25 mouse cellular contexts compared by ENCODE assay signal in the genomic region with DNA sequence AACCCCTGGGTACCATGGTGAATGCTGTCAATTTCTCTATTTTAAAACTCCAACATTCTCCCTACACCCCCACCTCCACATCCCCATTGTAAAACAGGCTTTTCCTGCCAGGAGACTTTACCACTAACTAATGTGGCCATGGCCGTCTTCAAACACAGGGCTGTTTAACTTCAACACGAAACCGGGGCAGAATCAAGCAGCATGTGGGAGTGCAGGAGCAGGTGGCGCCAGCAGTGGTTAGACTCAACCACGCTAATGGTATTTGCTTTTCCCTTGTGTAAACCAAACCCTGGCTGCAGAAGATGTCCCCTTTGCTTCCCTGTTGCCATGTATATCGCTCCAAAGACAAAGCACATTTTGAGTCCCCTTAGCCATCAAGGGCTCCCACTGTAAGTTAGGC.
DNase-seq lines count a peak whose midpoint lies in the region; ATAC-seq and TF ChIP-seq lines count a peak whose summit lies in the region.
"Had no signal": no experiment of that assay in that cellular context is flagged by ENCODE, and none has a peak within 500 bp of the region (broad histone marks: within the 10 kb centered on the region; RNA-seq: fewer than 3 reads in every experiment).

No protein-coding gene starts in this region.

- peaks cover 14% of the 10 kb centered on the region; the same call in 1 of the 2 replicates for H3K4me1 ChIP-seq in lung, embryonic 15.5 days
- no peaks in the 10 kb centered on the region; the same call in 1 of the 2 replicates for H3K4me1 ChIP-seq in lung, adult 2 months (ENCODE audit: control insufficient read depth, insufficient read depth, low read length)
- H3K4me1 ChIP-seq in liver, postnatal 0 days (ENCODE audit: insufficient read depth): peaks cover 8% of the 10 kb centered on the region
- H3K4me1 ChIP-seq: embryonic facial prominence, embryonic 12.5 days; limb, embryonic 15.5 days had no signal

- no peaks in the 10 kb centered on the region for H3K27me3 ChIP-seq in lung, embryonic 15.5 days
- H3K27me3 ChIP-seq in liver, postnatal 0 days (ENCODE audit: insufficient read depth, low read length): no peaks in the 10 kb centered on the region
- H3K27me3 ChIP-seq: embryonic facial prominence, embryonic 12.5 days; limb, embryonic 15.5 days; Patski had no signal

- peak; percentile 62; the same call in 1 of the 2 replicates for ATAC-seq in frontal cortex, adult (ENCODE audit: low TSS enrichment)
- peak; percentile 51 for ATAC-seq in lung, embryonic 15.5 days (ENCODE audit: borderline replicate concordance, extremely low read depth, low FRiP score, low TSS enrichment)
- ATAC-seq in liver, postnatal 0 days: peak; percentile 47; the same call in 1 of the 2 replicates
- ATAC-seq: CD4-positive, CD25-positive, alpha-beta regulatory T cell, adult 4 months; forebrain, embryonic 14.5 days; midbrain, embryonic 16.5 days; Patski had no signal

- no peaks in the 10 kb centered on the region for H3K9me3 ChIP-seq in lung, embryonic 15.5 days
- H3K9me3 ChIP-seq in liver, postnatal 0 days (ENCODE audit: low read length): no peaks in the 10 kb centered on the region
- H3K9me3 ChIP-seq: embryonic facial prominence, embryonic 12.5 days; limb, embryonic 15.5 days had no signal

- no peak overlapping the region for H3K4me2 ChIP-seq in lung, embryonic 15.5 days
- no peak overlapping the region for H3K4me2 ChIP-seq in liver, postnatal 0 days (ENCODE audit: low read depth, low read length)
- H3K4me2 ChIP-seq: embryonic facial prominence, embryonic 12.5 days; heart, embryonic 11.5 days; hindbrain, embryonic 14.5 days; limb, embryonic 15.5 days had no signal

- DNase-seq in frontal cortex, postnatal 25 days (ENCODE audit: low spot score in 2 of 2): no peak
- no peak for DNase-seq in lung, adult 2 months
- DNase-seq in liver, postnatal 0 days: no peak
- peak; percentile 57 for DNase-seq in yolk sac, embryonic 10.5 days (ENCODE audit: low spot score)
- no peak for DNase-seq in heart, adult 9 months (ENCODE audit: low spot score in 2 of 2)
- no peak for DNase-seq in cerebellum, adult 18-20 months
- DNase-seq: adrenal gland, adult 8-10 months; cerebellum, adult 9-11 months; gastrocnemius, postnatal 36 days; heart, postnatal 14 days; kidney, adult 2 months; kidney, postnatal 10 days; right cerebral cortex, postnatal 4 days; thymus, postnatal 25 days had no signal

- WGBS in lung, embryonic 15.5 days: 57% methylated on average over 6 of the region's 6 CpGs
- WGBS in lung, adult 2 months: 65% methylated on average over 6 of the region's 6 CpGs
- 60% methylated on average over 6 of the region's 6 CpGs for WGBS in liver, postnatal 0 days (ENCODE audit: insufficient replicate concordance)

- peak overlapping the region; percentile 72 for H3K27ac ChIP-seq in lung, embryonic 15.5 days
- no peak overlapping the region for H3K27ac ChIP-seq in liver, postnatal 0 days (ENCODE audit: low read depth)
- H3K27ac ChIP-seq: embryonic facial prominence, embryonic 12.5 days; hindbrain, embryonic 14.5 days; layer of hippocampus, adult 2 months; limb, embryonic 15.5 days had no signal

- H3K36me3 ChIP-seq in lung, embryonic 15.5 days: no peaks in the 10 kb centered on the region
- H3K36me3 ChIP-seq in liver, postnatal 0 days (replicated peaks; ENCODE audit: insufficient read depth, low read length): 0 out of 2 replicates have a peak, but pooled peaks cover 2% of the 10 kb centered on the region
- H3K36me3 ChIP-seq: embryonic facial prominence, embryonic 12.5 days; limb, embryonic 15.5 days had no signal

- no peak for TF ChIP-seq POLR2A in lung, adult 2 months (IDR thresholded peaks at IDR 0.05; ENCODE audit: borderline replicate concordance, extremely low read depth, low read depth, low read length)

- no peak overlapping the region for H3K4me3 ChIP-seq in lung, embryonic 15.5 days
- H3K4me3 ChIP-seq in lung, adult 2 months (replicated peaks; ENCODE audit: extremely low read depth, low read depth, low read length): no peak overlapping the region
- H3K4me3 ChIP-seq in liver, postnatal 0 days (ENCODE audit: low read depth, low read length): no peak overlapping the region
- H3K4me3 ChIP-seq: embryonic facial prominence, embryonic 12.5 days; layer of hippocampus, adult 2 months; limb, embryonic 15.5 days had no signal

- TF ChIP-seq CTCF in lung, adult 2 months (IDR thresholded peaks at IDR 0.05; ENCODE audit: insufficient read depth, low read length): no peak
- TF ChIP-seq CTCF in liver, postnatal 0 days (IDR thresholded peaks at IDR 0.05; ENCODE audit: low read depth): no peak

- no peak for TF ChIP-seq EP300 in liver, postnatal 0 days (IDR thresholded peaks at IDR 0.05; ENCODE audit: low read depth)

- H3K9ac ChIP-seq in lung, embryonic 15.5 days: no peak overlapping the region
- H3K9ac ChIP-seq in liver, postnatal 0 days (replicated peaks): no peak overlapping the region
- H3K9ac ChIP-seq: embryonic facial prominence, embryonic 12.5 days; hindbrain, embryonic 14.5 days; limb, embryonic 15.5 days had no signal
